Mouse (Mus musculus): ENCODE results near the gene Adgrv1.
"Not testable (repeated sequence)": the region's sequence is repeated elsewhere in the genome, so short reads cannot be mapped to it uniquely, and the experiment has no call there.

Gene Adgrv1

GRCm38 (mm10) chr13:81627861-81628260, 5.1 kb downstream of the Adgrv1 start:
- DNase-seq (ENCODE audit: inconsistent age in 2 of 2, low spot score in 1 of 2), result not testable (repeated sequence)

- DNase-seq (ENCODE audit: inconsistent age in 2 of 2, low spot score in 1 of 2), result no peak
These were observed 22.6 kb downstream of the Adgrv1 start for GRCm38 (mm10) chr13:81610349-81610748.

GRCm38 (mm10) chr13:81606991-81607390, 26.0 kb downstream of the Adgrv1 start:
- no peak for DNase-seq (ENCODE audit: inconsistent age in 2 of 2, low spot score in 1 of 2)

GRCm38 (mm10) chr13:81596910-81597607, 35.9 kb downstream of the Adgrv1 start:
- DNase-seq (ENCODE audit: inconsistent age in 2 of 2, low spot score in 1 of 2), result no peak

- DNase-seq (ENCODE audit: inconsistent age in 2 of 2, low spot score in 1 of 2), result no peak
These were observed 54.3 kb downstream of the Adgrv1 start for GRCm38 (mm10) chr13:81578692-81579091.

GRCm38 (mm10) chr13:81570241-81570821, 62.6 kb downstream of the Adgrv1 start:
- DNase-seq (ENCODE audit: inconsistent age in 2 of 2, low spot score in 1 of 2), result peak in 1 of 2 experiments; percentile 20

GRCm38 (mm10) chr13:81550024-81550423, 82.9 kb downstream of the Adgrv1 start:
- DNase-seq (ENCODE audit: inconsistent age in 2 of 2, low spot score in 1 of 2), result no peak

- DNase-seq (ENCODE audit: inconsistent age in 2 of 2, low spot score in 1 of 2), result peak in 1 of 2 experiments; percentile 42
These were observed 98.0 kb downstream of the Adgrv1 start for GRCm38 (mm10) chr13:81534916-81535315.

GRCm38 (mm10) chr13:81526687-81527086, 106.3 kb downstream of the Adgrv1 start:
- DNase-seq (ENCODE audit: inconsistent age in 2 of 2, low spot score in 1 of 2), result no peak

GRCm38 (mm10) chr13:81510142-81510541, 122.8 kb downstream of the Adgrv1 start:
- DNase-seq (ENCODE audit: inconsistent age in 2 of 2, low spot score in 1 of 2), result no peak

GRCm38 (mm10) chr13:81497035-81497434, 135.9 kb downstream of the Adgrv1 start:
- no peak for DNase-seq (ENCODE audit: inconsistent age in 2 of 2, low spot score in 1 of 2)

- DNase-seq (ENCODE audit: inconsistent age in 2 of 2, low spot score in 1 of 2), result no peak
These were observed 141.0 kb downstream of the Adgrv1 start for GRCm38 (mm10) chr13:81491971-81492370.

- DNase-seq (ENCODE audit: inconsistent age in 2 of 2, low spot score in 1 of 2), result no peak
These were observed 146.0 kb downstream of the Adgrv1 start for GRCm38 (mm10) chr13:81486980-81487379.

GRCm38 (mm10) chr13:81473750-81474149, 159.2 kb downstream of the Adgrv1 start:
- DNase-seq (ENCODE audit: inconsistent age in 2 of 2, low spot score in 1 of 2), result no peak

GRCm38 (mm10) chr13:81466661-81467060, 166.3 kb downstream of the Adgrv1 start:
- no peak for DNase-seq (ENCODE audit: inconsistent age in 2 of 2, low spot score in 1 of 2)

GRCm38 (mm10) chr13:81465794-81466193, 167.2 kb downstream of the Adgrv1 start:
- DNase-seq (ENCODE audit: inconsistent age in 2 of 2, low spot score in 1 of 2), result no peak

GRCm38 (mm10) chr13:81449630-81450029, 183.3 kb downstream of the Adgrv1 start:
- no peak for DNase-seq (ENCODE audit: inconsistent age in 2 of 2, low spot score in 1 of 2)

- no peak for DNase-seq (ENCODE audit: inconsistent age in 2 of 2, low spot score in 1 of 2)
These were observed 183.8 kb downstream of the Adgrv1 start for GRCm38 (mm10) chr13:81449198-81449597.

GRCm38 (mm10) chr13:81441412-81441811, 191.5 kb downstream of the Adgrv1 start:
- no peak for DNase-seq (ENCODE audit: inconsistent age in 2 of 2, low spot score in 1 of 2)

- peak; percentile 59 to 89 for DNase-seq (ENCODE audit: inconsistent age in 2 of 2, low spot score in 1 of 2)
These were observed 193.4 kb downstream of the Adgrv1 start for GRCm38 (mm10) chr13:81439390-81440025.

- DNase-seq (ENCODE audit: inconsistent age in 2 of 2, low spot score in 1 of 2), result no peak
These were observed 195.9 kb downstream of the Adgrv1 start for GRCm38 (mm10) chr13:81437088-81437487.

Measured in adrenal gland, adult (tissue).